Mouse (Mus musculus): ENCODE measurements around the gene Gas7. TPM values are rescaled to one million over a fixed set of nuclear protein-coding genes. Genes with fewer than 3 reads are reported as not detected.

Gas7 gene
- polyA plus RNA-seq, 1 experiment = 3.6 TPM

DNA sequence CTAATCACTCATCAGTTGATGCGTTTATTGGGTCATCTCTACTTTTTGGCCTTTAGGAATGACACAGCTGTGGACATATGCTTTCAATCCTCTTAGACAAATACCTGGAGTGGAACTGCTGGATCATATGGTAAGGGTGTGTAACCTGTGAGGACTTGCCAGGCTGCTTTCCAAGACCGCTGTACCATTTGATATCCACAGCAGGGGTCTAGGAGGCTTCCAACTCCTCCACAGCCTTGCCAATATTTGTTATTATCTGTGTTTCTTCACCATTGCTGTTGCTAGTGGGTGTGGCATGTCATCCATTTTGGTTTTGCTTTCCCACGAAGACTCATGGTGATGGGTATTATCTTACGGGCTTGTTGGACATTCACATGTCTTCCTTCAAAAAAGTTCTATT lies 57.8 kb downstream of the Gas7 start:
- no peak for TF ChIP-seq CTCF (conservative IDR thresholded peaks at IDR 0.05; ENCODE audit: insufficient read depth, insufficient read length, low read depth, low read length)
- WGBS = 91% methylated on average over 4 of the region's 4 CpGs

DNA sequence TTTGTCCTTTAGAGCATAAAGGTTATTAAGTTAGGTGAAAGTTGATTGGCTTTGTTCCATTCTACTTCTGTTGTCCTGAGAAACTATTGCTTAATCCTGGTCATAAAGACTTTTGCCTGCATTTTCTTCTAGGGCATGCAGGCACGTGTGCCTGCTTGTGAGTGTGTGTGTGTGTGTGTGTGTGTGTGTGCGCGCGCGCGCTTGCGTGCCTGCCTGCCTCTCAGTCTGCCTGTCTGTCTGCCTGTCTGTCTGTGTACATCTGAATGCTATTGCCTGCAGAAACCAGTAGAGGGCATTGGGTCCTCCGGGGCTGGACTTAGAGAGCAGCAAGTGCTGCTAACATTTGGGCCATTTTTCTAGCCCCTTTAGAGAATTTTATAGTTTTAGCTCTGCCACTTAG lies 59.2 kb downstream of the Gas7 start:
- H3K4me1 ChIP-seq (ENCODE audit: control insufficient read depth, insufficient read depth, low read length) = peaks cover 5% of the 10 kb centered on the region
- H3K27ac ChIP-seq (ENCODE audit: insufficient read depth, low read depth, low read length) = peak overlapping the region; percentile 27
- no peaks in the 10 kb centered on the region for H3K36me3 ChIP-seq (ENCODE audit: control insufficient read depth, insufficient read depth, low read length)
- WGBS = 84% methylated on average over 8 of the region's 8 CpGs
- peak; percentile 50 for TF ChIP-seq CTCF (conservative IDR thresholded peaks at IDR 0.05; ENCODE audit: insufficient read depth, insufficient read length, low read depth, low read length)
- no peak for TF ChIP-seq POLR2A (IDR thresholded peaks at IDR 0.05; ENCODE audit: low read depth, low read length)
- H3K4me3 ChIP-seq (ENCODE audit: insufficient read depth, low read depth, low read length) = no peak overlapping the region
- no peaks in the 10 kb centered on the region for H3K27me3 ChIP-seq (replicated peaks; ENCODE audit: control insufficient read depth, insufficient read depth, low read length)
- DNase-seq = peak; percentile 34

More for the DNA sequence above, 57.8 kb downstream of the Gas7 start:
- Histone ChIP-seq H3K27ac (ENCODE audit: insufficient read depth, low read depth, low read length) (no peak overlapping the region), H3K4me3 (ENCODE audit: insufficient read depth, low read depth, low read length) (no peak overlapping the region), H3K4me1 (ENCODE audit: control insufficient read depth, insufficient read depth, low read length) (peaks cover 5% of the 10 kb centered on the region), H3K36me3 (ENCODE audit: control insufficient read depth, insufficient read depth, low read length) (no peaks in the 10 kb centered on the region), H3K27me3 (replicated peaks; ENCODE audit: control insufficient read depth, insufficient read depth, low read length) (no peaks in the 10 kb centered on the region)
- DNase-seq = no peak

DNA sequence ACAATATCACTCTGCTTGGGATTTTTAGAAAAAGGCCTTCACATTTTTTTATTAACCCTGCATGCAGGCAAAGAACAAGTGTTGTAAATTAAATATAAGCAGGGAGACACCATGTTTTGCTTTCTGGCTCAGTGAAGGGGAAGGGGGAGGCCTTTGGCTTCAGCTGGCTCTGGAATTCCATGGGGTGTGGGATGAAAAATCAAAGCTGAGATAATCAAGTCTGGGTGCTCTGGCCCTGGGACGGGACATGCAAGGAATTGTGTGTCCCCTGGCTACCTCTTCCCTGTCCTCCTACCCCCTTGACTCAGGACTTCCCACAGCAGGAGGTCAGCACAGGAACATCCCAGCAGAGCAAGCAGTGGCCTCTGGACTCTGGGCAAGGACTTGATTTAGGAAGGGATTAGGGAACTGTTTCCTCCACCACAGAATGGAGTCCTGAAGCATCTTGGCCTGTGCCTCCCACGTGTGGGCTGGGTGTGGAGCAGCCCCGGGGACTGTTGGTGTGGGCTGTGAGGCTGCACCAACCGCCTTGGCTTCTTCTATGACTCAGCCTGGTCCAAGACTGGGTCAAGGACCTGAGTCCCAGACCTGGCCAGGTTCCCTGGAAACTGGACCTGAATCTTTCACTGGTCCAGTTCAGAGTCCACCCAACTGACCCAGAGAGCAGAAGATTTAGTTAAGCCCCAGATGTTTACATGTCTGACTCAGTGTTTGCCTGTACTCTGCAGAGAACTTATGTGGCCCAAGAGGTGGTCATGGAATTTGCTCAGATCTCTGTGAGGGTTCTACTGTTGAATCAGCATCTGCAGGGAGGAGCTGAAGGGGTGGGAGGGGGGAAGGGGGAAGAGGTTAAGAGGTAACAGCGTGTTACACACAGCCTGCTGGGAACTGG lies 60.0 kb downstream of the Gas7 start:
- no peaks in the 10 kb centered on the region for H3K27me3 ChIP-seq (replicated peaks; ENCODE audit: control insufficient read depth, insufficient read depth, low read length)
- H3K36me3 ChIP-seq (ENCODE audit: control insufficient read depth, insufficient read depth, low read length) = no peaks in the 10 kb centered on the region
- 14% methylated on average over 5 of the region's 5 CpGs for WGBS
- H3K4me1 ChIP-seq (ENCODE audit: control insufficient read depth, insufficient read depth, low read length) = peaks cover 5% of the 10 kb centered on the region
- peak overlapping the region; percentile 27 for H3K27ac ChIP-seq (ENCODE audit: insufficient read depth, low read depth, low read length)
- DNase-seq = peak; percentile 95
- TF ChIP-seq CTCF (conservative IDR thresholded peaks at IDR 0.05; ENCODE audit: insufficient read depth, insufficient read length, low read depth, low read length) (0 out of 2 replicates have a peak, but pooled peaks have one; percentile 0), POLR2A (IDR thresholded peaks at IDR 0.05; ENCODE audit: low read depth, low read length) (no peak)
- no peak overlapping the region for H3K4me3 ChIP-seq (ENCODE audit: insufficient read depth, low read depth, low read length)

DNA sequence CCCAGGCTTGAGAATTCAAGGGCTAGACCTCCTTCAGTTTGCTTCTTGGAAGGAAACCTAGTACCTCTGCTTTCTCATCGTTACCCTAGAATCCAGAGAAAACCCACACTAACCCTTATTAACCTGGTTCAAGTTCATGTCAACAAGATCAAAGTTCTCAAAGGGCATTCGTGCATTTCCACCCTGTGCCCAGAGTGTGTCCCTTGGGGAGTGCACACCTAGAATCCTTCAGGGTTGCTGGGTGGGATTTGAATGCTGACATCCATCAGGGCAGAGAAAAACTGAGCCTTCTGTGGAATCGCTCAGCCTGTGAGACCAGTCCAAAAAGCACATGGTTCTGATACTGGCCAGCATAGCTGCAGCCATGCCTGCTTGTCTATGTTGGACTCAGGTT lies 60.7 kb downstream of the Gas7 start:
- 48% methylated on average over 3 of the region's 3 CpGs for WGBS
- peak overlapping the region; percentile 27 for H3K27ac ChIP-seq (ENCODE audit: insufficient read depth, low read depth, low read length)
- H3K27me3 ChIP-seq (replicated peaks; ENCODE audit: control insufficient read depth, insufficient read depth, low read length) = no peaks in the 10 kb centered on the region
- peaks cover 5% of the 10 kb centered on the region for H3K4me1 ChIP-seq (ENCODE audit: control insufficient read depth, insufficient read depth, low read length)
- no peaks in the 10 kb centered on the region for H3K36me3 ChIP-seq (ENCODE audit: control insufficient read depth, insufficient read depth, low read length)
- no peak overlapping the region for H3K4me3 ChIP-seq (ENCODE audit: insufficient read depth, low read depth, low read length)
- peak; percentile 77 for DNase-seq
- no peak for TF ChIP-seq CTCF (conservative IDR thresholded peaks at IDR 0.05; ENCODE audit: insufficient read depth, insufficient read length, low read depth, low read length)
- TF ChIP-seq POLR2A (IDR thresholded peaks at IDR 0.05; ENCODE audit: low read depth, low read length) = no peak

DNA sequence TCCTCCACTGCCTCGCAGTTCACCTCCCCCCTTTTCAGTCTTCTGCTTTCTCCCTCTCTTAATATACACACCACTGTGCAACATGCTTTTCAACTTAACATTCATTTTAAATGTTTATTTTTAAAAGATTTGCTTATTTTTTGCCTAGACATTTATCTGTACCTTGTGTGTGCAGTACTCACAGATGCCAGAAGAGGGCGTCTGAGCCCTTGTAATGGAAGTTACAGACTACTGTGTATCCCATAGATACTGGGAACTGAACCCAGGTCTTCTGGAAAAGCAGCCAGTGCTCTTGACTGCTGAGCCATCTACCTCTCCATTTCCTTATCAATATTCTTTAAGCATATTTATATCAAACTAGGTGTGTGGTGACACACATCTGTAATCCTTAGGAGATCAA lies 62.5 kb downstream of the Gas7 start:
- 65% methylated on average over 2 of the region's 2 CpGs for WGBS

DNA sequence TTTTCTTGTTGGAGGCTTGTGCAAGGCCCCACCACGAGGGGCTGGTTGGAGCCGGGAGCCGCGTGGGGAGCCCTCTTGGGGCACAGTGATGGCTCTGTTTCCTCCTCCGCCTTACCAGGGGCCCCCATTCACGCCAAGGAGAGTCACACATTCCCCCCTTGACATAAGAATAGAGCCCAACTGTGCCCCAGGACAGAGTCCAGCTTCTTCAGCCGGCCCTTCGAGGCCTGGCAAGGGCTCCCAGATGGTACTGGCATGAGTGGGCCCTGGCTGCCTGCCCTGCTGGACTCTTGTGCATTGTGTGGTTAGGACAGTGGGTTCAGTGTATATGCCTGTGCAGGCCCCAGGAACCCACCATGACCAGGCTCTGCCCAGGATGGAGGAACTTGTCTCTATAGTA lies 63.7 kb downstream of the Gas7 start:
- no peaks in the 10 kb centered on the region for H3K27me3 ChIP-seq (replicated peaks; ENCODE audit: control insufficient read depth, insufficient read depth, low read length)
- no peaks in the 10 kb centered on the region for H3K36me3 ChIP-seq (ENCODE audit: control insufficient read depth, insufficient read depth, low read length)
- WGBS = 82% methylated on average over 8 of the region's 8 CpGs
- no peak overlapping the region for H3K27ac ChIP-seq (ENCODE audit: insufficient read depth, low read depth, low read length)
- TF ChIP-seq POLR2A (IDR thresholded peaks at IDR 0.05; ENCODE audit: low read depth, low read length) (no peak), CTCF (conservative IDR thresholded peaks at IDR 0.05; ENCODE audit: insufficient read depth, insufficient read length, low read depth, low read length) (no peak)
- H3K4me3 ChIP-seq (ENCODE audit: insufficient read depth, low read depth, low read length) = no peak overlapping the region
- DNase-seq = peak; percentile 66
- peaks cover 5% of the 10 kb centered on the region for H3K4me1 ChIP-seq (ENCODE audit: control insufficient read depth, insufficient read depth, low read length)

More for the DNA sequence above, 62.5 kb downstream of the Gas7 start:
- H3K4me3 ChIP-seq (ENCODE audit: insufficient read depth, low read depth, low read length) = no peak overlapping the region
- no peaks in the 10 kb centered on the region for H3K27me3 ChIP-seq (replicated peaks; ENCODE audit: control insufficient read depth, insufficient read depth, low read length)
- TF ChIP-seq POLR2A (IDR thresholded peaks at IDR 0.05; ENCODE audit: low read depth, low read length) (no peak), CTCF (conservative IDR thresholded peaks at IDR 0.05; ENCODE audit: insufficient read depth, insufficient read length, low read depth, low read length) (no peak)
- H3K4me1 ChIP-seq (ENCODE audit: control insufficient read depth, insufficient read depth, low read length) = peaks cover 5% of the 10 kb centered on the region
- no peaks in the 10 kb centered on the region for H3K36me3 ChIP-seq (ENCODE audit: control insufficient read depth, insufficient read depth, low read length)
- no peak for DNase-seq
- no peak overlapping the region for H3K27ac ChIP-seq (ENCODE audit: insufficient read depth, low read depth, low read length)

DNA sequence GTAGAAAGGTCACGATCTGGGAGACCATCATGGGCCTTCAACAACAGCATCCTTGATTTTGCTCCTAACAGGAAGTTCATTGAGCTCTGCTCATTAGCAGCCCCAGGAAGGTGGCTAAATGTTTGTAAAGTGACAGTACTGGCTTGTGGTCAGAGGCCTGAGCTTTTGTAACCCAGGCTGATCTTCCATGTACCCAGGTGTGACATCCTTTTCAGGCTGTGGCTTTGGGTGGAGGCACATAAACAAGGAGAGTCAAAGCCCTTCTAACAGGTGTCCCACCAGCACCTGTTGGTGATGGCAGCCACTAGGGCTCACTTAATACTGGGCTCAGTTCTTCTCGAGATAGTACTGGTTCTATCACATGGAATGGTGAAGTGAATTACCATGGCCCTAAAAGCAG lies 67.4 kb downstream of the Gas7 start:
- no peak overlapping the region for H3K27ac ChIP-seq (ENCODE audit: insufficient read depth, low read depth, low read length)
- H3K4me3 ChIP-seq (ENCODE audit: insufficient read depth, low read depth, low read length) = no peak overlapping the region
- no peaks in the 10 kb centered on the region for H3K27me3 ChIP-seq (replicated peaks; ENCODE audit: control insufficient read depth, insufficient read depth, low read length)
- TF ChIP-seq CTCF (conservative IDR thresholded peaks at IDR 0.05; ENCODE audit: insufficient read depth, insufficient read length, low read depth, low read length) (no peak), POLR2A (IDR thresholded peaks at IDR 0.05; ENCODE audit: low read depth, low read length) (no peak)
- H3K36me3 ChIP-seq (ENCODE audit: control insufficient read depth, insufficient read depth, low read length) = no peaks in the 10 kb centered on the region
- WGBS = 76% methylated on average over 2 of the region's 2 CpGs
- peaks cover 15% of the 10 kb centered on the region for H3K4me1 ChIP-seq (ENCODE audit: control insufficient read depth, insufficient read depth, low read length)
- no peak for DNase-seq
